Mouse (Mus musculus): ENCODE data around the gene Mcam. TPM values are rescaled to one million over a fixed set of nuclear protein-coding genes. Genes with fewer than 3 reads are reported as not detected.

The Mcam gene
- polyA plus RNA-seq, 1 experiment from 2014 or later: 13.2 TPM

DNA sequence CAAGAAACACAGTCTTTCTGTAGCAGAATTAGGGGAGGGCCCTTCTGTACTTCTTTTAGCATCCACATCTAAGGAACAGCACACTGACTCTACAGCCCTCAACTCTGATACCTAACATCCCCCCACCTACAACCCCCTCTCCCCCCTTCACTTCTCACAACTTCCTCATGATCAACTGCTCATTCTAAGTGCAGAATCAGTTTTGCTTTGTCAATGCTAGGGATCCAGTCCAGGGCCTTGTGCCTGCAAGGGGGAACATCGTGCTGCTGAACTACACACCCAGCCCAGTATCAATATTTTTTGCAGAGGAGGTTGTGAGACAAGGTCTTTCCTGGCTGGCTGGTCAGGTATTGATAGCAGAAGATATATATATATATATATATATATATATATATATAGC lies 41.7 kb downstream of the Mcam start:
- Histone ChIP-seq H3K4me3 (replicated peaks; ENCODE audit: low read depth, low read length) (no peak overlapping the region), H3K27ac (replicated peaks; ENCODE audit: low read depth, low read length) (no peak overlapping the region), H3K9me3 (ENCODE audit: control insufficient read depth, low read length) (no peaks in the 10 kb centered on the region), H3K27me3 (ENCODE audit: control insufficient read depth, insufficient read depth, low read length) (no peaks in the 10 kb centered on the region), H3K4me2 (ENCODE audit: low read length) (no peak overlapping the region), H3K36me3 (ENCODE audit: control insufficient read depth, insufficient read depth, low read length) (peaks cover 19% of the 10 kb centered on the region), H3K9ac (replicated peaks; ENCODE audit: low read length) (no peak overlapping the region), H3K4me1 (ENCODE audit: control insufficient read depth, insufficient read depth, low read length) (no peaks in the 10 kb centered on the region)
- DNase-seq (no peak), ATAC-seq (ENCODE audit: low FRiP score, low TSS enrichment) (no peak)
- WGBS: 95% methylated on average over 1 of the region's 1 CpGs

DNA sequence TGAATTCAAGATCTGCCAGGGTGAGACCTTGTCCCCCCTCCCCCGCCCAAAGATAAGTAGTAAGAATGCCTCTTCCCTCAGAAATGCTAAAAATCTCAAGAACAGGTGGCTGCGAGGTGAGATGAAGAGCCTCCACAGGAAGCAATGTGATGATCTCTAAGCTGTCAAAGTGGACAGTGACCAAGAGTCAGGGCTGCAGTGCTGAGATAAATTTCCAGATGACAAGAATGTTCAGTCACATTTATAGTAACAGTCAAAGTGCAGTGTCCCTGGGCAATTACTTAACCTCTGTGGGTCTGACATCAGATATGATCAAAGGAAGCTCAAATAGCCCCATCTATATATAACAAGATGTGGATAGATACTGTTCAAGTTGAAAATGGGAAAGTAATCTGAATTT lies 43.1 kb downstream of the Mcam start:
- H3K36me3 ChIP-seq (ENCODE audit: control insufficient read depth, insufficient read depth, low read length): peaks cover 6% of the 10 kb centered on the region; the same call in 1 of the 2 replicates
- no peaks in the 10 kb centered on the region for H3K4me1 ChIP-seq (ENCODE audit: control insufficient read depth, insufficient read depth, low read length)
- H3K9me3 ChIP-seq (ENCODE audit: control insufficient read depth, low read length): no peaks in the 10 kb centered on the region
- H3K4me2 ChIP-seq (ENCODE audit: low read length): no peak overlapping the region
- H3K27ac ChIP-seq (replicated peaks; ENCODE audit: low read depth, low read length): no peak overlapping the region
- DNase-seq (no peak), ATAC-seq (ENCODE audit: low FRiP score, low TSS enrichment) (no peak)
- 94% methylated on average over 2 of the region's 2 CpGs for WGBS
- no peaks in the 10 kb centered on the region for H3K27me3 ChIP-seq (ENCODE audit: control insufficient read depth, insufficient read depth, low read length)
- H3K4me3 ChIP-seq (replicated peaks; ENCODE audit: low read depth, low read length): no peak overlapping the region
- H3K9ac ChIP-seq (replicated peaks; ENCODE audit: low read length): no peak overlapping the region

DNA sequence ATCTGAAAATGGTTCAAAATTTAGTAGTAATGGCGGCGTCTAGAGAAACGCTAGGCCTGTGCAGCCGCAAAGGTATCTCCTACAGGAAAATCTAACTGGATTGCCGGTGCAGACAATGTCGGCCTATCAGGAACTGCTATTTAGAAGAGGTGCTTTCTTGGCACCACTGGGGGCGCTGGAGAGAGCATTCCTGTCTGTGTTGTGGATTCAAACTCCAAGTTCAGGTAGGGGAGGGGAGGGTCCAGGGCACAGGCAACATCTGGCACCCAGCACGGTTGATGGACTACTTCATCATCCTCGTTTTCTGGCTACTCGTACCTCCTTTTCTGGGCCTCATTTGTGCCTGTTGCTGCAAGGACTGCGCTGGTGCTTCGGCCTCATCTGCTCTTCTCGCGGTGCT lies 44.1 kb downstream of the Mcam start:
- no peak for ATAC-seq (ENCODE audit: low FRiP score, low TSS enrichment)
- Histone ChIP-seq H3K27ac (replicated peaks; ENCODE audit: low read depth, low read length) (no peak overlapping the region), H3K9me3 (ENCODE audit: control insufficient read depth, low read length) (no peaks in the 10 kb centered on the region), H3K36me3 (ENCODE audit: control insufficient read depth, insufficient read depth, low read length) (no peaks in the 10 kb centered on the region), H3K27me3 (ENCODE audit: control insufficient read depth, insufficient read depth, low read length) (no peaks in the 10 kb centered on the region), H3K4me3 (replicated peaks; ENCODE audit: low read depth, low read length) (no peak overlapping the region), H3K4me1 (ENCODE audit: control insufficient read depth, insufficient read depth, low read length) (no peaks in the 10 kb centered on the region), H3K9ac (replicated peaks; ENCODE audit: low read length) (no peak overlapping the region), H3K4me2 (ENCODE audit: low read length) (no peak overlapping the region)
- WGBS: 86% methylated on average over 14 of the region's 14 CpGs
- peak; percentile 8 for DNase-seq

DNA sequence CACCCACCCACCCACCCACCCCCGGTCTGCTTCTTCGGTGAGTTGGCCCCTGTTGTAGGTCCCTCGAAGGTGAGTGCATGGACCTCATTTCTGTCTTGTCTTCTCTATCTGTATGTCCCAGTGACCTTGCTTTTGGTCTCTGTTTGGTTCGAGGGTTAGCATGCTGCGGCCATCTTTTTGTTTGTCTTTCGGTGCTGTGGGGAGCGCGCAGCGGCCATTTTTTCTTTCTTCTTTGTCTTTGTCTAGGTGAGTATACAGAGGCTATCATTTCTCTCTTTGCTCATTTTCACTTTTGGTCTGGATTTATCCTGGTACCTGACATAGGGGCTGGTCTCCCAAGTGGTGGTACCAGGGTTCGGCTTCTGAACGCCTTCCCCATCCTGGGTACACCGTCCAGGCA lies 44.5 kb downstream of the Mcam start:
- H3K27me3 ChIP-seq (ENCODE audit: control insufficient read depth, insufficient read depth, low read length): no peaks in the 10 kb centered on the region
- DNase-seq (no peak), ATAC-seq (ENCODE audit: low FRiP score, low TSS enrichment) (no peak)
- H3K9ac ChIP-seq (replicated peaks; ENCODE audit: low read length): no peak overlapping the region
- no peak overlapping the region for H3K27ac ChIP-seq (replicated peaks; ENCODE audit: low read depth, low read length)
- H3K36me3 ChIP-seq (ENCODE audit: control insufficient read depth, insufficient read depth, low read length): no peaks in the 10 kb centered on the region
- H3K9me3 ChIP-seq (ENCODE audit: control insufficient read depth, low read length): no peaks in the 10 kb centered on the region
- H3K4me1 ChIP-seq (ENCODE audit: control insufficient read depth, insufficient read depth, low read length): no peaks in the 10 kb centered on the region
- no peak overlapping the region for H3K4me2 ChIP-seq (ENCODE audit: low read length)
- no peak overlapping the region for H3K4me3 ChIP-seq (replicated peaks; ENCODE audit: low read depth, low read length)
- WGBS: 96% methylated on average over 12 of the region's 12 CpGs

DNA sequence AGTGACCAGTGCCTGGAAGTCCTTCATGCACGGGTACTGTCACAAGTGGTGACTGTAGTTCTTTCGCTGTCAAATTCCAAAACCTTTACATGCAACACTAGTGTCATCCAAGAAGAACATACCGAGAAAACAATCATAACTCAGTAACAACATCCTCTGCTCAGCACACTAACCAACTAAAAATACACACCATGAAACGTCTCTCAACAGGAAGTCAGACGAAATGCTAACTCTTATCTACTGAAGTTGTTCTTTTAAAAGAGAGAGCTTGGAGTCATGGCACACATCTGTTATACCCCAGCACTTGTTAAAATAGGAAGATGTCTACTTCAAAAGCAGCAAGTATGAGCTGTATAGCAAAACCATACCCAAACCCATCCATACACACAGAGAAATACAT lies 47.3 kb downstream of the Mcam start:
- H3K4me1 ChIP-seq (ENCODE audit: control insufficient read depth, insufficient read depth, low read length): no peaks in the 10 kb centered on the region
- no peak overlapping the region for H3K27ac ChIP-seq (replicated peaks; ENCODE audit: low read depth, low read length)
- ATAC-seq (ENCODE audit: low FRiP score, low TSS enrichment): no peak
- no peak for DNase-seq
- H3K27me3 ChIP-seq (ENCODE audit: control insufficient read depth, insufficient read depth, low read length): no peaks in the 10 kb centered on the region
- H3K9me3 ChIP-seq (ENCODE audit: control insufficient read depth, low read length): no peaks in the 10 kb centered on the region
- H3K9ac ChIP-seq (replicated peaks; ENCODE audit: low read length): no peak overlapping the region
- H3K4me2 ChIP-seq (ENCODE audit: low read length): no peak overlapping the region
- no peak overlapping the region for H3K4me3 ChIP-seq (replicated peaks; ENCODE audit: low read depth, low read length)
- WGBS: 91% methylated on average over 5 of the region's 5 CpGs
- no peaks in the 10 kb centered on the region for H3K36me3 ChIP-seq (ENCODE audit: control insufficient read depth, insufficient read depth, low read length)

DNA sequence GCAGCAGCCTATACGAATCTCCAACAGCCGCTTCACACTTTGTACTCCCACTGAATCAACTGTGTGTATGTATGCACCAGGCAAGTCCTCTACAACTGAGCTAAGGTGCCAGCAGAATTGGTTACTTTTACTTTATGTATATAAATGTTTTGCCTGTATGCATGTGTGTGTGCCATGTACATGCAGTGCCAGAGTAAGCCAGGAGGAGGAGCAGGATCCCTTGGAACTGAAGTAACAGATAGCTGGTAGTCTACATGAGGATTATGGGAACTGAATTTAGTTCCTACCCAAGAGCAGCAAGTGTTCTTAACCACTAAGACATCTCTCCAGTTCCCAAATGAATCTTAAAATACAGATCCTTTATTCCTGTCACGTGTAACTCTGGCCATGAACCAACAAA lies 48.0 kb downstream of the Mcam start:
- Histone ChIP-seq H3K27ac (replicated peaks; ENCODE audit: low read depth, low read length) (no peak overlapping the region), H3K4me1 (ENCODE audit: control insufficient read depth, insufficient read depth, low read length) (no peaks in the 10 kb centered on the region), H3K9ac (replicated peaks; ENCODE audit: low read length) (no peak overlapping the region), H3K36me3 (ENCODE audit: control insufficient read depth, insufficient read depth, low read length) (no peaks in the 10 kb centered on the region), H3K9me3 (ENCODE audit: control insufficient read depth, low read length) (no peaks in the 10 kb centered on the region), H3K4me3 (replicated peaks; ENCODE audit: low read depth, low read length) (no peak overlapping the region), H3K27me3 (ENCODE audit: control insufficient read depth, insufficient read depth, low read length) (no peaks in the 10 kb centered on the region), H3K4me2 (ENCODE audit: low read length) (no peak overlapping the region)
- ATAC-seq (ENCODE audit: low FRiP score, low TSS enrichment) (no peak), DNase-seq (peak; percentile 7)
- WGBS: 95% methylated on average over 3 of the region's 3 CpGs

DNA sequence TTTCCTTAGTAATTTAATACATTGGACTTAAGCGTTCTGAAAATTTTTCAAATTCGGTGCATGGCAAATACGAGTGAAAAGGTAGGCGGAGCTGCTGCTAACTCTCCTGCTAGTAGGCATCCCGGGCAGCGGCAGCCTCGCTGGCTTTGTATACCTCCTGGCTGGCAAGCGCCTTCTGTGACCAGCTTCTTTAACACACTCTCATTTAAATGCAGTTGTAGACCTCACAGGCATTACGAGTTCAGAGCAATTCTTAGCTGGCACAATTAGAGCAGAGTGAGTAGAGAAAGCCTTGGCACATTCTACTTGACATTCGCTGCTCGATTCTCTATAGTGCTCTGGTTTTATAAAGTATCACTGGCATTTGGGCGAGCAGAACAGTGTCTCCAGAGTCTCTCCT lies 54.0 kb downstream of the Mcam start:
- no peak for ATAC-seq (ENCODE audit: low FRiP score, low TSS enrichment)
- DNase-seq: peak; percentile 49
- Histone ChIP-seq H3K36me3 (ENCODE audit: control insufficient read depth, insufficient read depth, low read length) (no peaks in the 10 kb centered on the region), H3K9ac (replicated peaks; ENCODE audit: low read length) (no peak overlapping the region), H3K4me2 (ENCODE audit: low read length) (no peak overlapping the region), H3K4me1 (ENCODE audit: control insufficient read depth, insufficient read depth, low read length) (no peaks in the 10 kb centered on the region), H3K4me3 (replicated peaks; ENCODE audit: low read depth, low read length) (no peak overlapping the region), H3K27ac (replicated peaks; ENCODE audit: low read depth, low read length) (no peak overlapping the region), H3K27me3 (ENCODE audit: control insufficient read depth, insufficient read depth, low read length) (no peaks in the 10 kb centered on the region), H3K9me3 (ENCODE audit: control insufficient read depth, low read length) (no peaks in the 10 kb centered on the region)
- 68% methylated on average over 12 of the region's 12 CpGs for WGBS

DNA sequence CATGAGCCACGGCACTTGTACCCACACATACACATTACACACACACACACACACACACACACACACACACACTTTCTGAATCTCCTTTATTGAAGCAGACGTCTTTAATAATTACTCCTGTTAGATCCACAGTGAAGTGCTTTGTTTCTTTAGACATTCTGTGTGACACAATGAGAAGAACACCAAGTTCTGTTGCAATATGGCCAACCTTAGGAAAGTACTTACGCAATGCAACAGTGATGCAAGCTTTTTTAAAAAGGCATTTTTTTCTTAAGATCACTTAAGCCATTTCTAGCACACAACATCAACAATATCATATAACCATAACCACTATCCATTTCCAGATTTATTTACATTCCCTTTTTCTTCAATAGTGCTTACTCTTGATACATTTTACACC lies 56.9 kb downstream of the Mcam start:
- Histone ChIP-seq H3K27me3 (ENCODE audit: control insufficient read depth, insufficient read depth, low read length) (no peaks in the 10 kb centered on the region), H3K36me3 (ENCODE audit: control insufficient read depth, insufficient read depth, low read length) (no peaks in the 10 kb centered on the region), H3K27ac (replicated peaks; ENCODE audit: low read depth, low read length) (no peak overlapping the region), H3K9me3 (ENCODE audit: control insufficient read depth, low read length) (no peaks in the 10 kb centered on the region), H3K9ac (replicated peaks; ENCODE audit: low read length) (no peak overlapping the region), H3K4me3 (replicated peaks; ENCODE audit: low read depth, low read length) (no peak overlapping the region), H3K4me1 (ENCODE audit: control insufficient read depth, insufficient read depth, low read length) (no peaks in the 10 kb centered on the region), H3K4me2 (ENCODE audit: low read length) (no peak overlapping the region)
- no peak for DNase-seq
- 79% methylated on average over 3 of the region's 3 CpGs for WGBS
- ATAC-seq (ENCODE audit: low FRiP score, low TSS enrichment): no peak

DNA sequence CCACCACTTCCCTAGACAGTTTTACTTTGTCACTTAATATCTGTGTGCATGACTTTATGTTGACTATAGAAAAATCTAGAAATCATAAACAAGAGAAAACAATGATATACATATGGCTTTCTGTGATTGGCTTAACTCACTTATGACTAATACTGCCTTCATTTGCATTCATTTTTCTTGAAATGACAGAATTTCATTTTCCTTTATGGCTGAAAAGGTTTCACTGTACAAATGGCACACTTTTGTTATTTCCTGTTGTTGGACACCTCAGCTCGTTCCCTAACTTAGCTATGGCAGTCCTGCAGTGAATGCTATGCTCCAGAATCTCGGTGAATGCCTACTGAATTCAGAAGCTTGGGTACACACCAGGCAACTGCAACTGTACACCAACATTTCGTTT lies 58.0 kb downstream of the Mcam start:
- Histone ChIP-seq H3K4me3 (replicated peaks; ENCODE audit: low read depth, low read length) (no peak overlapping the region), H3K36me3 (ENCODE audit: control insufficient read depth, insufficient read depth, low read length) (peaks cover 1% of the 10 kb centered on the region; the same call in 1 of the 2 replicates), H3K9me3 (ENCODE audit: control insufficient read depth, low read length) (no peaks in the 10 kb centered on the region), H3K4me2 (ENCODE audit: low read length) (no peak overlapping the region), H3K27me3 (ENCODE audit: control insufficient read depth, insufficient read depth, low read length) (no peaks in the 10 kb centered on the region), H3K9ac (replicated peaks; ENCODE audit: low read length) (no peak overlapping the region), H3K27ac (replicated peaks; ENCODE audit: low read depth, low read length) (no peak overlapping the region), H3K4me1 (ENCODE audit: control insufficient read depth, insufficient read depth, low read length) (no peaks in the 10 kb centered on the region)
- WGBS: 95% methylated on average over 3 of the region's 3 CpGs
- DNase-seq: no peak
- ATAC-seq (ENCODE audit: low FRiP score, low TSS enrichment): no peak

Measured in midbrain, embryonic 14.5 days (tissue).